Mouse (Mus musculus) bone marrow macrophage, adult 2 months (primary cell): ENCODE measurements around the gene Stip1.

ENCODE experiments used
- CTCF ChIP-seq: IDR thresholded peaks from 2 replicates; pipeline ENCODE4 v1.5.1; 2012; ENCODE audit warnings: low read depth, mild to moderate bottlenecking, low read length, moderate library complexity
- POLR2A ChIP-seq: IDR thresholded peaks from 2 replicates; pipeline ENCODE4 v1.6.1; 2012; ENCODE audit warnings: mild to moderate bottlenecking, low read depth, low read length, borderline replicate concordance

GRCm38 (mm10) chr19:7044706-7045105 lies 4.9 kb upstream of the Stip1 start:
- TF ChIP-seq CTCF (no peak), POLR2A (no peak)
